Mouse (Mus musculus) heart, adult 8-10 months (tissue): ENCODE measurements around the gene Glod5. TPM values are rescaled to one million over a fixed set of nuclear protein-coding genes. Genes with fewer than 3 reads are reported as not detected.
"Not testable (repeated sequence)": the region's sequence is repeated elsewhere in the genome, so short reads cannot be mapped to it uniquely, and the experiment has no call there.

Experiments used
- DNase-seq: peaks from one replicate; pipeline ENCODE4 v3.0.0; 2022; ENCODE audit warnings: low spot score
- total RNA-seq, 4 experiments: library from RNA; stranded (reverse); gene quantifications; 2 replicates each; pipeline ENCODE4 v1.2.4; 2022

The Glod5 gene
- total RNA-seq, result not detected

GRCm38 (mm10) chrX:8018286-8018685 is at the start of gene Glod5:
Gene Glod5, minus strand, starts transcription at chrX:8018492.
- no peak for DNase-seq

DNA sequence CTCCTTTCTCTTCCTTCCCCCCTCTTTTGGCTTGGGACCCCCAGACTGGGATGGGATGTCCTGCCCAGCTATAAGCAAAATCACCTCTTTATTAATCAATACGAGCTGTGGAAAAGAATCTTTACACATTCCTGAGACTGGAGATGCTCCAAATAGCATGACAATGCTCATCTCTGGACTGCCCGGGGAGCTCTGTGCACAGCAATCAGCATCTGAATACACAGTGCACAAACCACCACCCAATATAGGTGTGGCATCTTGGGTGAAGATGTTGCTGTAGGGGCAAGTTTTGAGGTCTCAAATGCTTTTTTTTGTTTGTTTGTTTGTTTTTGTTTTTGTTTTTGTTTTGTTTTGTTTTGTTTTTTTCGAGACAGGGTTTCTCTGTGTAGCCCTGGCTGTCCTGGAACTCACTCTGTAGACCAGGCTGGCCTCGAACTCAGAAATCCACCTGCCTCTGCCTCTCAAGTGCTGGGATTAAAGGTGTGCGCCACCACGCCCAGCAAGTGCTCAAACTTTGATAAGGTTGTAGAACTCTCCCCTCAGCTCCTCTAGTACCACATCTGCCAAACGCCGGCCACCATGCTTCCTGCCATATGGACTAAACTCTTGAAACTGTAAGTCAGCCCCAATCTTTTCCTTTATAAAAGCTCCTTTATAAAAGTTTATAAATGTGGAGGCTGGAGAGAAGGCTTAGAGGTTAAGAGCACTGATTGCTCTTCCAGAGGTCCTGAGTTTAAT is 32.9 kb upstream of the Glod5 start:
- DNase-seq, result not testable (repeated sequence)

DNA sequence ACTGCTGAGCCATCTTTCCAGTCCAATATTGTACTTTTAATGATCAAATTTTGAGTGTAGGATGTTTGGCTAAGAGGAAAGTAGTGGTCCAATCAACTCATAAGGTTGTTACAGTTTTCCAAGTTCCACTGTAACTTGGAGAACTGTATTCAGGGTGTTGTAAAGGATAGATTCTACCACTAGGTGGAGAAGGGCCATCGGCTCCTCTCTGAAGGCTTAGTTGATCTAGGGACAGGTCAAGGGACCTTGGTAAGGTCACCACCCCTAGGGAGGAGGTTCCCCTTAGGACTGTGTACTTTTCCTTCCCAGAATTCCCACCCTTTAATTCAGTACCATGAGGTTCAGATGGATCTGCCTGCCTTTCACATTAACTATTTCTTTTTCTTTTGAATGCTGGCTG is 14.7 kb upstream of the Glod5 start:
- DNase-seq, result no peak

GRCm38 (mm10) chrX:8026811-8027210 is 8.5 kb upstream of the Glod5 start:
- no peak for DNase-seq

DNA sequence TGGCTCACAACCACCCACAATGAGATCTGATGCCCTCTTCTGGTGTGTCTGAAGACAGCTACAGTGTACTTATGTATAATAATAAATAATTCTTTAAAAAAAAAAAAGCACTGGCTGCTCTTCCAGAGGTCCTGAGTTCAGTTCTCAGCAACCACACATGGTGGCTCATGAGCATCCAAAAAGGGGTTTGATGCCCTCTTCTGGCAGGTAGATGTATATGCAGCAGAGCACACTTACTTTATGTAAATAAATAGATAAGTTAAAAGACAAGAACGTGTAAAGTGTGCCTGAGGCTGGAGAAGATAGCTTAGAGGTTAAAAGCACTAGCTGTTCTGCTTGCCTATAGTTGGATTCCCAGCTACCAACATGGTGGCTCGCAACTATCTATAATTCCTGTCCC is 6.5 kb upstream of the Glod5 start:
- no peak for DNase-seq

- DNase-seq, result no peak
These were observed 2.0 kb upstream of the Glod5 start for GRCm38 (mm10) chrX:8020111-8020778.

DNA sequence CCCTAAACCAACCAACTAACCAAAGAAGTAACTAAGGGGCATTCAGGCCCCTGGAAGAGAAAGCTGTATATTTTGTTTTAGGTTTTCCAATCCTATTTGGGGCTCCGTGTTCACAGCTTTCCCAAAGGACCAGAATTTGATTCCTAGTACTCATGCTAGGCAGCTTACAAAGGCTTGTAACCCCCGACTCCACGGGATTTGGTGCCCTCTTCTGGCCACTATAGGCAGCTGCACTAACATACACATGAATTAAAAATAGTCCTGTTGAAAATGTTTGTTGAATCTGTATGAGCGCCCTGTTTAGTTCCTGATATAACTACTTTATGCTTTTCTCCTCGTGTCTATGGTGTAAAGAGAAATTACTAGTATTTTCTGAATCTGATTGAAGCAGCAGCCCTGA is 1.1 kb downstream of the Glod5 start:
- peak; percentile 8 for DNase-seq

DNA sequence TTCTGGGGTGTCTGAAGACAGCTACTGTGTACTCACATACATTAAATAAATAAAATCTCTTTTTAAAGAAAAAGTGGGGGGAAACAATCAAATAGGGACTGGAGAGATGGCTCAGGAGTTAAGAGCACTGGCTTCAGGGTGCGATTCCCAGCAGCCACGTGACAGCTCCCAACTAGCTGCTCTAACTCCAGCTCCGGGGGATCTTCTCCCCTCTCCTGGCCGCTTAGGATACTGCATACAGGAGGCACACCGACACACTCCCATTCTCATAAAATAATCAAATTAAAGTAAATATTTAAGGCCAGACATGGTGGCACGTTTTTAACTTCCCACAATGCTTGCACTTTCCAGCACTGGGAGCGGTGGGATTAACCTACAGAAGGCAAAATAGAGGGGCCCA is 2.6 kb downstream of the Glod5 start:
- not testable (repeated sequence) for DNase-seq

DNA sequence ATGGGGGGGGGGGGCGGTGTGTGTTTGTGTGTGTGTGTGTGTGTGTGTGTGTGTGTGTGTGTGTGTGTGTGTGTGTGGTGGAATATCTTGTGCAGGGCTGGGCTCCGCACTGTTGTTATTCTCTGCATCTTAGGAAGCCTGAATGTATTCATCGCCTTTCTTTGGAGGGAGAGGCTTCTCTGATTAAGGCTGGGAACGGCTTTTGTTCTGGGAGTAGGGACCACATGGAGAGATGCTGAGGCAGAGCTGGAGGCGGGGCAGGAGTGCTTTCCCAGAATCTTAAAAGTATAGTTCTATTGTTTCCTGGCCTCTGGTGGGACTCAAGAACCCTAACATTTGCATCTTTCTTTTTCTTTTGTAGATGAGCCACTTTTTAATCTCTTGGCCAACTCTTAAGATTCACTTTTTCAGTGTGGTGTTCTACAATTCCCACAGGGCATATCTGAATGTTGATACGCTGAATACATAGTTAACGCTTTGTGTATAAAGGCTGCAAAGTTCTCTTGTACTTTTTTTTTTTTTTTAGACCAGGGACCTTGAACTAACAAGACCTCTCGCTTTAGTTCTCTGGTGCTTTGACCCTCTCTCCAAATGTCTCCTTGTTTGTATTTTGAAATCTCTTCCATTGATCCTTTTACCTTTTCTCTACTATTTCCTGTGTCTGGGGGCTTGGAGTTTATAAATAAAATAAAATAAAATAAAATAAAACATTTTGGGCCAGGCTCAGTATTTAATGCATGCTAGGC is 4.5 kb downstream of the Glod5 start:
- DNase-seq, result no peak

- DNase-seq, result no peak
These were observed 5.1 kb downstream of the Glod5 start for GRCm38 (mm10) chrX:8013157-8013556.

DNA sequence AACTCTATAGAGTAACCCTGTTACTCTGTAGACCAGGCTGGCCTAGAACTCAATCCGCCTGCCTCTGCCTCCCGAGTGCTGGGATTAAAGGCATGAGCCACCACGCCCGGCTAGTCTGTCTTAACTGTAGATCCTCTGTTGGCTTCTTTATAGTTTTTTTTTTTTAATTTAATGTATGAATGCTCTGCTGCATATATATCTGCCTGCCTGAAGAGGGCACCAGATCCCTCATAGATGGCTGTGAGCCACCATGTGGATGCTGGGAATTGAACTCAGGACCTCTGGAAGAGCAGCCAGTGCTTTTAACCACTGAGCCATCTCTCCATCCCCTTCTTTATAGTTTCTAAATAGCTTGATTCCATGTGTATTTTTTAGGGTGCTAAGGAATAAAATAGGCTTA is 8.9 kb downstream of the Glod5 start:
- not testable (repeated sequence) for DNase-seq

DNA sequence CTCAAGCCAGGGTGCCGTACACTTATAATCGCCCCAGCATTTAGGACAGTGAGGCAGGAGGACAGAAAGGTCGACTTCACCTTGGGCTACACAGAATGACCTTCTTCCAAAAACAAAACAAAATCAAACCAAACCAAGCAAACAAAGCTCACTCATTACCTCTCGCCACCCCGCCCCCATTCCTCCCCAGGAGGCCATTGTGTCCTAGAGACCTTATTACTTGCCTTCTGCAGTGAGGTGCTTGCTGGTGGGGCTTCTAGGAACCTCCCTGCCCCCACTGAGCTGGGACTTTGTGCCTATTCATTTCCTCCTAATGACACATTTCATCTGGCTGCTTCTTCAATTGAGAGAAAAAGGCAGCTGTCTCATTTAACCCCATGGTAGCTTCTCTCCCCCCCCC is 9.7 kb downstream of the Glod5 start:
- no peak for DNase-seq

DNA sequence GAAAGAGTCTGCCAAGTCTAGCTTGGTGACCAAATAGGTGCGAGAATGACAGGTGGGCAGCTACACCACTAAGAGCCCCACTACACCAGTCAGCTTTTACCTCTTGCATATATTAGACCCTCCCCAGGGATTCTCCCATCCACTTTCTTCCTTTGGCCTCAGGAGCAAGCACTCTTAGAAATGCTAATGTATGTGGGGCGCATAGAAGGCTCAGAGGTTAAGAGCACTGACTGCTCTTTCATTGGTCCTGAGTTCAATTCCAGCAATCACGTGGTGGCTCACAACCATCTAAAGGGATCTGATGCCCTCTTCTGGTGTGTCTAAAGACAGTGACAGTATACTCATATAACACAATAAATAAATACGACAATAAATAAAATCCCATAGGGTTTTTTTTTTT is 15.3 kb downstream of the Glod5 start:
- DNase-seq, result no peak

- no peak for DNase-seq
These were observed 16.3 kb downstream of the Glod5 start for GRCm38 (mm10) chrX:8002001-8002400.

DNA sequence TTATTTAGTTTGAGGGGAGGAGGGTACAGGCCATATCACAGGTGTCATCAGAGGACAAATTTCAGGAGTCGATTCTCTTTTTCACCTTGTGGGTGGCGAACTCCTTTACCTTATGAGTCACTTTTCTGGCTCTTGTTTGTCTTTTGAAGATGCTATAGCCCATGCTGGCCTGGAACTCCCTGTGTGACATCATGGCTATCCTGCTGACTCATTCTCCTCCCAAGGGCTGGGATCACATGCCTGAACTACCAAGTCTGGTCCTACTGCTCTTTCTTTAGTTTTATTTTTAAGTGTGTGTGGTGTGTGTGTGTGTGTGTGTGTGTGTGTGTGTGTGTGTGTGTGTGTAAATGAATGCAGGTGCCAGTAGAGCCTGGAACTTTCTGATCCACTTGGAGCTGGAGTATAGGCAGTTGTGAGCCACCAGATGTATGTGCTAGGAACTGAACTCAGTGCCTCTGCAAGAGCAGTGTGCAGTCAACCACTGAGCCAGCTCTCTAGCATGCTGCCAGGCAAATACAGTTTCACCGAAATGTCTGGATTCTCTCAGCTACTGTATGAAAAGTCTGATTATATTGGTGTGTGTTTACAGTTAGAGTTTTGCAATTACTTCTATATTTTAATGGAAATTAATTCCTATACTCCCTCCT is 17.6 kb downstream of the Glod5 start:
- no peak for DNase-seq

DNA sequence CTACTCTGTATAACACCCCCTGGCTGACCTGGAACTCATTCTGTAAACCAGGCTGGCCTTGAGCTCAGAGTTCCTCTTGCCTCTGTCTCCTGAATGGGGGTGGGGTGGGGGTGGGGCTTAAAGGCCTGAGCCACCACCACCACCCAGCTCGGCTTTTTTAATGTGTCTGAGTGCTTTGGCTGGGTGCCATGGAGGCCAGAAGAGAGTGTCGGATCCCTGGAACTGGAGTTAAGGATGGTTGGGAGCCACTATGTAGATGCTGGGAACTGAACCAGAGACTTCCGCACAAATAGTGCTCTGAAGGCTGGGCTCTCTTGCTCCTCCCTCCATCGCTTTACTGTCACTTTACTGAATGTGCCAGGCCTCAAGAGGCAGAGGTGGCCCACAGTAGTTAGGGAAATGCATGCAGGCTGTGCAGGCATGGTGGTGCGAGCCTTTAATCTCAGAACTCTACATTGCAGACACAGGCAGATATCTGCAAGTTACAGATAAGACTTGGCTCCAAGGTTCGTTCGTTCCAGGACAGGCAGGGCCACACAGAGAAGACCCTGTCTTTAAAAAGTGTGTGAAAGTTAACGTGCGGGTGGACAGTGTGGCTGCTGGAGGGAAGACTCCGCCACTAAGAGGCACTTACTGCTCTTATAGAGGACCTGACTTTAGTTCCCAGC is 25.1 kb downstream of the Glod5 start:
- DNase-seq, result no peak

DNA sequence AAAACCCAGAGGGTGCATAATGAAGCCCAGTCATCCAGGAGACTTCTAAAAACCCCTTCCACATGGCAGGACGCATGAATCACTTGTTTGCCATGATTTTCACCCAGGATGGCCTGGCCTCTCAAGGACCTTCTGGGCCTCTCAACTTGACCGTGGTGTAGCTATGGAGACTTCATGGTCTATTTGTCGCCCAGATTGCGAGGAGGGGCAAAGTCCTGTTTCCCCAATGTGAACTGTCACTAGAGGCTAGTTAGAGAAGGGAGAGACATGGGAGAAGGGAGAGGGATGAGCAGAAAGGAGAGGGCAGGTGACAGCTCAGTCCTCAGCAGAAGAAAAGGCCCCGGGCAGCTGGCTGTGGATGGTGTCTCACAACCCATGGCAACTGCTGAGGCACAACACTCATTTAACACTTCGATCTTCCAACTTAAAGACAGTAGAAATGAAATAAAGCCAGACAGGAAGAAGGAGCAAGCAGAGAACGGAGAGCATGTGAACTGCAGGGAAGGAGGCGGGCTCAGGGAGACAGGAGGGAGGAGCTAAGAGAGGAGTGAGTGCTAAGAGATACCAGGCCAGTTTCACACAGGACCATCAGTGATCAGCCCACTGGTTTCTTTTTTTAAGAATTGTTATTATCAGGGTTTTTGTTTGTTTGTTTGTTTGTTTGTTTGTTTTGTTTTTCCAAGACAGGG is 25.8 kb downstream of the Glod5 start:
- no peak for DNase-seq

GRCm38 (mm10) chrX:7981368-7981767 is 36.9 kb downstream of the Glod5 start:
- DNase-seq, result no peak

DNA sequence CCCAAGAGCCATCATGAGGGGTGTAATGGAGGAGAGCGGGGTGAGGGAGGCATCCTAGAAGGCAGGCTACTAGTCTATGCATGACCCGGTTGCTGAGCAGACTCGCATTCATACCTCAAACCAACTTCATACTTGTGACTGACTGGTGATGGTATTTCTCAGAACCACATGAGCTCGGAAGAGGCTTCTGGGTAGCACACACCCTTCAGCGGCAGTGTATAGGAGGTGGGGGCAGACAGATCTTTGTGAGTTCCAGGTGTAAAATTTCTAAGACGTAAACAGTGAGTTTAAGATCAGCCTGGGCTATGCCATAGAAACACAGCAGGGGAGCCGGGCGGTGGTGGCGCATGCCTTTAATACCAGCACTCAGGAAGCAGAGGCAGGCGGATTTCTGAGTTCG is 40.4 kb downstream of the Glod5 start, which contains the start of gene Gata1:
Gene Gata1, minus strand, starts transcription at position 180 of the 400 bp plus-strand sequence.
- no peak for DNase-seq

DNA sequence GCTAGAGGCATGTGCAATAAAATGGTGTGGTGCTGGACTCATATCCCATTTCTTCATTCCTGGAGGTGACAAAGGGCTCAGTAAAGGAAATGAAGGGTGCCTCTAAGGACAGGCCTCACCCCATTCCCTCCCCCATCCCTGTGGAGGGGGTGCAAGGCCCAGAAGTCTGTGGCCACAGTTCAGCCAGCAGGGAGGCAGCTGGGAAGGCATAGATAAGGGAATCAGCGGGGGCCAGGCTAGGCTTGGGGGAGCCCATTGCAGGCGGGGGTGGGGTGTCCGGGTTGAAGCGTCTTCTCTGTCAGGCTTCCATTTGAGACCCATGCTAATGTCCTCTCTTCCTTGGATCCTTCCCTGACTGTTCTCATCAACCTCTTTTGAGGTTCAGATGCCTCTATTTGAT is 47.0 kb downstream of the Glod5 start:
- no peak for DNase-seq

GRCm38 (mm10) chrX:7968899-7969298 is 49.4 kb downstream of the Glod5 start:
- DNase-seq, result no peak
